Mouse (Mus musculus): Measurements from ENCODE around the gene Sergef. TPM values are rescaled to one million over a fixed set of nuclear protein-coding genes. Genes with fewer than 3 reads are reported as not detected.

Gene Sergef
- total and polyA plus RNA-seq, 2 experiments, result 4.9 to 7.5 TPM

GRCm38 (mm10) chr7:46551935-46552752 is 87.5 kb downstream of the Sergef start:
- no peaks in the 10 kb centered on the region for H3K27me3 ChIP-seq (ENCODE audit: control insufficient read depth, insufficient read depth, low read length)
- H3K27ac ChIP-seq (replicated peaks; ENCODE audit: insufficient read depth, low read depth, low read length), result no peak overlapping the region
- no peak for DNase-seq (ENCODE audit: extremely low read depth, low read depth, low spot score)
- TF ChIP-seq POLR2A (IDR thresholded peaks at IDR 0.05; ENCODE audit: extremely low read depth, insufficient read depth, low read length) (no peak), CTCF (IDR thresholded peaks at IDR 0.05; ENCODE audit: low read depth, low read length) (no peak)
- H3K79me2 ChIP-seq (ENCODE audit: control insufficient read depth, insufficient read depth, low read length), result no peaks in the 10 kb centered on the region
- no peak overlapping the region for H3K9ac ChIP-seq (ENCODE audit: low read depth, low read length)
- 76% methylated on average over 20 of the region's 20 CpGs for WGBS
- H3K36me3 ChIP-seq (ENCODE audit: control insufficient read depth, insufficient read depth, low read length), result no peaks in the 10 kb centered on the region
- H3K4me3 ChIP-seq (ENCODE audit: insufficient read depth, low read depth, low read length), result no peak overlapping the region
- no peaks in the 10 kb centered on the region for H3K4me1 ChIP-seq (ENCODE audit: control insufficient read depth, insufficient read depth, low read length)

GRCm38 (mm10) chr7:46551173-46551572 is 88.4 kb downstream of the Sergef start:
- Histone ChIP-seq H3K4me3 (ENCODE audit: insufficient read depth, low read depth, low read length) (no peak overlapping the region), H3K36me3 (ENCODE audit: control insufficient read depth, insufficient read depth, low read length) (no peaks in the 10 kb centered on the region), H3K27ac (replicated peaks; ENCODE audit: insufficient read depth, low read depth, low read length) (no peak overlapping the region), H3K4me1 (ENCODE audit: control insufficient read depth, insufficient read depth, low read length) (0 out of 2 replicates have a peak, but pooled peaks cover 2% of the 10 kb centered on the region), H3K9ac (ENCODE audit: low read depth, low read length) (no peak overlapping the region), H3K79me2 (ENCODE audit: control insufficient read depth, insufficient read depth, low read length) (no peaks in the 10 kb centered on the region), H3K27me3 (ENCODE audit: control insufficient read depth, insufficient read depth, low read length) (no peaks in the 10 kb centered on the region)
- 91% methylated on average over 7 of the region's 7 CpGs for WGBS
- no peak for DNase-seq (ENCODE audit: extremely low read depth, low read depth, low spot score)
- TF ChIP-seq CTCF (IDR thresholded peaks at IDR 0.05; ENCODE audit: low read depth, low read length) (no peak), POLR2A (IDR thresholded peaks at IDR 0.05; ENCODE audit: extremely low read depth, insufficient read depth, low read length) (no peak)

GRCm38 (mm10) chr7:46548124-46548523 is 91.5 kb downstream of the Sergef start:
- no peaks in the 10 kb centered on the region for H3K36me3 ChIP-seq (ENCODE audit: control insufficient read depth, insufficient read depth, low read length)
- TF ChIP-seq POLR2A (IDR thresholded peaks at IDR 0.05; ENCODE audit: extremely low read depth, insufficient read depth, low read length) (no peak), CTCF (IDR thresholded peaks at IDR 0.05; ENCODE audit: low read depth, low read length) (no peak)
- H3K27ac ChIP-seq (replicated peaks; ENCODE audit: insufficient read depth, low read depth, low read length), result no peak overlapping the region
- H3K4me1 ChIP-seq (ENCODE audit: control insufficient read depth, insufficient read depth, low read length), result 0 out of 2 replicates have a peak, but pooled peaks cover 2% of the 10 kb centered on the region
- no peaks in the 10 kb centered on the region for H3K79me2 ChIP-seq (ENCODE audit: control insufficient read depth, insufficient read depth, low read length)
- no peak for DNase-seq (ENCODE audit: extremely low read depth, low read depth, low spot score)
- no peaks in the 10 kb centered on the region for H3K27me3 ChIP-seq (ENCODE audit: control insufficient read depth, insufficient read depth, low read length)
- H3K9ac ChIP-seq (ENCODE audit: low read depth, low read length), result no peak overlapping the region
- WGBS, result 83% methylated on average over 3 of the region's 3 CpGs
- no peak overlapping the region for H3K4me3 ChIP-seq (ENCODE audit: insufficient read depth, low read depth, low read length)

DNA sequence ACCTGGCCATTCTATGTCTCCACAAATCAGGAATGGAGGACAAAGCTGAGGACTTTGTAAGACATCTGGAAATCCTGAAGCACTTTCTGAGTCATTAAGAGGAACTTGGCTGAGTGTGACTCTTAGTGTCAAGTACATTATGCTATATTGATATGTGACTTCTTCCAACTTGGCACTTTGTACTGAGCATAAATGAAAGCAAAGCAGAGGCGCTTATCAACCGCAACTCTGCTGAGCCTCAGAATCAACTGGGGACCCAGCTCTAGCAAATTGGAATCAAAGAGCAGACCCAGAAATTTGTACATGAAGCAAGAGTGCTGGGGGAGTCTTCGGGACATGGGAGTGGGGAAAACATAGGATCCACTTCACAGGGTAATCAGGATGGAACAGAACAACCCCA is 92.0 kb downstream of the Sergef start:
- 89% methylated on average over 3 of the region's 3 CpGs for WGBS
- H3K4me3 ChIP-seq (ENCODE audit: insufficient read depth, low read depth, low read length), result no peak overlapping the region
- no peaks in the 10 kb centered on the region for H3K27me3 ChIP-seq (ENCODE audit: control insufficient read depth, insufficient read depth, low read length)
- H3K36me3 ChIP-seq (ENCODE audit: control insufficient read depth, insufficient read depth, low read length), result no peaks in the 10 kb centered on the region
- TF ChIP-seq POLR2A (IDR thresholded peaks at IDR 0.05; ENCODE audit: extremely low read depth, insufficient read depth, low read length) (no peak), CTCF (IDR thresholded peaks at IDR 0.05; ENCODE audit: low read depth, low read length) (no peak)
- H3K27ac ChIP-seq (replicated peaks; ENCODE audit: insufficient read depth, low read depth, low read length), result no peak overlapping the region
- no peak overlapping the region for H3K9ac ChIP-seq (ENCODE audit: low read depth, low read length)
- no peak for DNase-seq (ENCODE audit: extremely low read depth, low read depth, low spot score)
- H3K4me1 ChIP-seq (ENCODE audit: control insufficient read depth, insufficient read depth, low read length), result 0 out of 2 replicates have a peak, but pooled peaks cover 2% of the 10 kb centered on the region
- no peaks in the 10 kb centered on the region for H3K79me2 ChIP-seq (ENCODE audit: control insufficient read depth, insufficient read depth, low read length)

GRCm38 (mm10) chr7:46546539-46546938 is 93.1 kb downstream of the Sergef start:
- H3K4me1 ChIP-seq (ENCODE audit: control insufficient read depth, insufficient read depth, low read length), result 0 out of 2 replicates have a peak, but pooled peaks cover 2% of the 10 kb centered on the region
- no peak for TF ChIP-seq CTCF (IDR thresholded peaks at IDR 0.05; ENCODE audit: low read depth, low read length)
- TF ChIP-seq POLR2A (IDR thresholded peaks at IDR 0.05; ENCODE audit: extremely low read depth, insufficient read depth, low read length), result no peak
- no peak overlapping the region for H3K4me3 ChIP-seq (ENCODE audit: insufficient read depth, low read depth, low read length)
- DNase-seq (ENCODE audit: extremely low read depth, low read depth, low spot score), result peak; percentile 31
- H3K79me2 ChIP-seq (ENCODE audit: control insufficient read depth, insufficient read depth, low read length), result no peaks in the 10 kb centered on the region
- no peaks in the 10 kb centered on the region for H3K27me3 ChIP-seq (ENCODE audit: control insufficient read depth, insufficient read depth, low read length)
- WGBS, result 45% methylated on average over 4 of the region's 4 CpGs
- no peaks in the 10 kb centered on the region for H3K36me3 ChIP-seq (ENCODE audit: control insufficient read depth, insufficient read depth, low read length)
- no peak overlapping the region for H3K27ac ChIP-seq (replicated peaks; ENCODE audit: insufficient read depth, low read depth, low read length)
- H3K9ac ChIP-seq (ENCODE audit: low read depth, low read length), result no peak overlapping the region

GRCm38 (mm10) chr7:46544195-46544641 is 95.4 kb downstream of the Sergef start:
- Histone ChIP-seq H3K36me3 (ENCODE audit: control insufficient read depth, insufficient read depth, low read length) (no peaks in the 10 kb centered on the region), H3K27ac (replicated peaks; ENCODE audit: insufficient read depth, low read depth, low read length) (no peak overlapping the region), H3K79me2 (ENCODE audit: control insufficient read depth, insufficient read depth, low read length) (no peaks in the 10 kb centered on the region), H3K4me3 (ENCODE audit: insufficient read depth, low read depth, low read length) (no peak overlapping the region), H3K27me3 (ENCODE audit: control insufficient read depth, insufficient read depth, low read length) (no peaks in the 10 kb centered on the region), H3K4me1 (ENCODE audit: control insufficient read depth, insufficient read depth, low read length) (0 out of 2 replicates have a peak, but pooled peaks cover 2% of the 10 kb centered on the region), H3K9ac (ENCODE audit: low read depth, low read length) (no peak overlapping the region)
- 89% methylated on average over 12 of the region's 12 CpGs for WGBS
- TF ChIP-seq CTCF (IDR thresholded peaks at IDR 0.05; ENCODE audit: low read depth, low read length) (no peak), POLR2A (IDR thresholded peaks at IDR 0.05; ENCODE audit: extremely low read depth, insufficient read depth, low read length) (no peak)
- no peak for DNase-seq (ENCODE audit: extremely low read depth, low read depth, low spot score)

Measured in liver, adult 2 months (tissue).